Mouse (Mus musculus) testis, adult 2 months (tissue): ENCODE measurements at regions not wholly inside any gene's neighbourhood (a gene's known extent, or its start where the extent isn't known, plus 50 kb on each side); places are given as distances from the start of the nearest gene placed in this dataset.

Experiments
- H3K27ac ChIP-seq: fragments of 200-500 bp; 2 replicates; pipeline ENCODE4 v1.5.1; 2012; ENCODE audit warnings: low read depth, low read length; ENCODE audit not compliant: control insufficient read depth, insufficient read depth
- H3K27me3 ChIP-seq: fragments of 200-500 bp; 2 replicates; pipeline ENCODE4 v1.6.1; 2012; ENCODE audit warnings: mild to moderate bottlenecking, low read length, moderate library complexity; ENCODE audit not compliant: control insufficient read depth, insufficient read depth
- H3K36me3 ChIP-seq: fragments of 200-500 bp; 2 replicates; pipeline ENCODE4 v1.6.1; 2012; ENCODE audit warnings: mild to moderate bottlenecking, low read length; ENCODE audit not compliant: control insufficient read depth, insufficient read depth
- H3K4me1 ChIP-seq: fragments of 200-500 bp; 2 replicates; pipeline ENCODE4 v1.6.1; 2012; ENCODE audit warnings: low read length; ENCODE audit not compliant: control insufficient read depth, insufficient read depth
- H3K4me3 ChIP-seq: fragments of 200-500 bp; 2 replicates; pipeline ENCODE4 v1.5.1; 2012; ENCODE audit warnings: low read depth, mild to moderate bottlenecking, low read length, moderate library complexity, mixed read lengths; ENCODE audit not compliant: control insufficient read depth
- CTCF ChIP-seq: fragments of 200-500 bp; IDR thresholded peaks from 2 replicates; pipeline ENCODE4 v1.5.1; 2012; ENCODE audit warnings: low read depth, mild to moderate bottlenecking, inconsistent platforms, low read length, moderate library complexity; ENCODE audit not compliant: control insufficient read depth, insufficient read depth, insufficient replicate concordance
- POLR2A ChIP-seq: fragments of 200-500 bp; IDR thresholded peaks from 2 replicates; pipeline ENCODE4 v1.6.1; 2012; ENCODE audit warnings: low read depth, mild to moderate bottlenecking, inconsistent platforms, low read length, moderate library complexity; ENCODE audit not compliant: control insufficient read depth

DNA sequence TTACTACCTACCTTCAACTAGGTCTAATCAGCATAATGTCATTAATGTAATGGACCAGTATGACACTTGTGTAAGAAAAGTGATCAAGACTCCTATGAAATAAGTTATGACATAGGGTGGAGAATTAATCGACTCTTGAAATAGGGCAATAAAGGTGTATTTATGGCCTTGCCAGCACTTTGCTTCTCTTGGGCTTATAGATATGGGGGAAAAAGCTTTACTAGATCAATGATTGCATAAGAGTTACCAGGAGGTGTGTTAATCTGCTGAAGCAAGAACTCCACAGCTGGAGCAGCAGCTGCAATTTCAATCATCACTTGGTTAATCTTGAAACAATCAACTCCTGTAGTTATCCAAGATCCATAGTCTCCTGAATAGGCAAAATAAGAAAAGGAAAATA lies 143.1 kb upstream of the Tle4 start:
- Histone ChIP-seq H3K27me3 (no peaks in the 10 kb centered on the region), H3K4me3 (no peak overlapping the region), H3K36me3 (no peaks in the 10 kb centered on the region), H3K4me1 (no peaks in the 10 kb centered on the region), H3K27ac (no peak overlapping the region)
- TF ChIP-seq POLR2A (no peak), CTCF (no peak)

DNA sequence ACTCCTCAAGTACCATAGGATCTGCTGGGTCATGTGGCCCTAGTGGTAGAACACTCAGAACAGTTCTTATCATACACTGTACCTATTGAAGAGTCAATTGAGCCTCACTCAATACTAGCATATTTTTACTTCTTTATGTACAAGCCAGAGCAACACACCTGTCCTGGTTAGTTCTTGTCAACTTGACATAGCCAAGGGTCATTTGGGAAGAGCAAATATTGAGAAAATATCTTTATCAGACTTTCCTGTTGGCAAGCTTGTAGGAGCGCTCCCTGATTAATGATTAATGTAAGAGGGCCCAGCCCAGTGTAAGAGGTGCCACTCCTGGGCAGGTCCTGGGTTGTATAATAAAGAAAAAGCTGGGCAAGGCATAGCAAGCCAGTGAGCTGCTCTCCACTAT lies 142.3 kb upstream of the Tle4 start:
- Histone ChIP-seq H3K36me3 (no peaks in the 10 kb centered on the region), H3K27ac (no peak overlapping the region), H3K27me3 (no peaks in the 10 kb centered on the region), H3K4me1 (no peaks in the 10 kb centered on the region), H3K4me3 (no peak overlapping the region)
- TF ChIP-seq POLR2A (no peak), CTCF (no peak)

DNA sequence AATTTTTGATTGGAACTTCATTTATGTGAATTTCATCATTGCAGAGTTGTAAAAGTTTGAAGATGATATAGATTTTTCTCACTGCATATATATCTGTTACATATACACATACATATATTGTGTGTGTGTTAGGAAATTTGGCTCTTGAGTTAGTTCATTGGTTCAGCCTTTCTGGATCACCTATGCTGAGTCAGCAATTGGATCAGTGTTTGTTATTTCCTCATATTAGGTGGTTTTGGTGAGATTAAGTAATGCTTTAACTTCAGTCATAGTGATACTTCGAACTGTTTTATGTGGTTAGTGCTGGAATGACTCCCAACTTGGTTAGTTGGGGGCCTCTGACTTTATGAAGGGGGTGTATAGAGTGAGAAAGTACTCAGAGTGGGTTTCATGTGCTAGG lies 138.7 kb upstream of the Tle4 start:
- Histone ChIP-seq H3K4me3 (no peak overlapping the region), H3K4me1 (no peaks in the 10 kb centered on the region), H3K36me3 (no peaks in the 10 kb centered on the region), H3K27me3 (no peaks in the 10 kb centered on the region), H3K27ac (no peak overlapping the region)
- TF ChIP-seq CTCF: no peak
- TF ChIP-seq POLR2A: no peak

DNA sequence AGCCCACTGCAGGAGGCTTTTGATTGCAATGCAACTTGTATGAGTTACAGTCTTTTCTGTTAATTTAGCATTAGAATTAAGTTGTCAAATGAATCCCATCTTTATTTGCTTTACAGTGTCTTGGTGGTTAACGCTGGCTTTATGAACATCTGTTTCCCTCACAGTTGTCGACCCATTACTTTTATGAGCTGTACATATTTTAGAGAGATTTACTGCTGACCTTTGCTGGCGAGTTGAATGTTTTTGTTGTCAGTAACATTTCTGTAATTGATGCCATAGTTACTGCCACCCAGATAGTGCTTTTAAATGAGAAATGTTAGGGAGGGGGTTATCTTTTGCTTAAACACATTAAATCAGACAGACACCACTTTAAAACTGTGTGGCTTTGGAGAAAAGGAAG lies 127.5 kb upstream of the Tle4 start:
- no peak for TF ChIP-seq POLR2A
- no peak for TF ChIP-seq CTCF
- H3K4me3 ChIP-seq: no peak overlapping the region
- H3K27ac ChIP-seq: no peak overlapping the region

DNA sequence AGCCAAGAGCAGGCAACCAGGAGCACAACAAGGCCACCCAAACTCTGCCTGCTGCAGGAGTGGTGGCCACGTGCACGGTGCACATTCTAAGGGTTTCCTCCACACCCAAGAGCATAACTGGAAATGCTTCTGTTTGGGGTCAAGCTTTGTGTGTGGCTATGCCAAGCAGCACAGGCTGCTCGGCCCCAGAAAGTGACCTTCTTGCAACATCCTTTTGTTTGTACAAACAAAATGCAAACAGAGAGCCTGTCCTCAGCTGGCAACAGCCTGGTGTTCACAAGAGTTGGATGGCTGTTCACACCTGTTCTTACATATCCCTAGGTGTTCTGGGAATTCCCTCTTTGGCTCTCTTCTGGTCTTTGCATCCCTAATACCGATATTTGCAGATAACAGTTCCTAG lies 126.8 kb upstream of the Tle4 start:
- Histone ChIP-seq H3K27ac (no peak overlapping the region), H3K27me3 (no peaks in the 10 kb centered on the region), H3K4me3 (no peak overlapping the region), H3K4me1 (no peaks in the 10 kb centered on the region), H3K36me3 (no peaks in the 10 kb centered on the region)
- no peak for TF ChIP-seq CTCF
- TF ChIP-seq POLR2A: no peak

More for the DNA sequence above, 127.5 kb upstream of the Tle4 start:
- H3K36me3 ChIP-seq: no peaks in the 10 kb centered on the region
- no peaks in the 10 kb centered on the region for H3K27me3 ChIP-seq
- H3K4me1 ChIP-seq: no peaks in the 10 kb centered on the region

DNA sequence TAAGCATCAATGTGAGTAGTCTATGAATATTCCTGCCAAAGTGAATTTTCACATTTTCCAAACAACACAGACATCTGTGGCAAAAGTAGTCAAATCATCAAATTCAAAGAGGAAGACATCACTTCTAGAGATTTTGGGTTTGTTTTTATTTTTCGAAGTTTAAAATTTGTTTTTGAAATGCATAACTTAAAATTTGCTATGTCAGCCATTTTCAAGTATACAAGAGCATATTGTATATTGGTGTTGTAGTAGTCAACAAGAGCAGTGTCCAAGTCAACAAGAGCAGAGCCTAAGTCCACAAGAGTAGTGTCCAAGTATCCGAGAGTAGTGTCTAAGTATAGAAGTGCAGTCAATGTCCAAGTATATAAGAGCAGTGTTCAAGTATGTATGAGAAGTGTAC lies 107.9 kb upstream of the Tle4 start:
- Histone ChIP-seq H3K36me3 (no peaks in the 10 kb centered on the region), H3K27me3 (no peaks in the 10 kb centered on the region), H3K4me1 (no peaks in the 10 kb centered on the region), H3K27ac (no peak overlapping the region), H3K4me3 (no peak overlapping the region)
- no peak for TF ChIP-seq POLR2A
- no peak for TF ChIP-seq CTCF

GRCm38 (mm10) chr19:14701116-14701515 lies 103.3 kb upstream of the Tle4 start:
- TF ChIP-seq POLR2A (no peak), CTCF (no peak)
- Histone ChIP-seq H3K27ac (no peak overlapping the region), H3K4me3 (no peak overlapping the region), H3K36me3 (no peaks in the 10 kb centered on the region), H3K4me1 (no peaks in the 10 kb centered on the region), H3K27me3 (no peaks in the 10 kb centered on the region)

DNA sequence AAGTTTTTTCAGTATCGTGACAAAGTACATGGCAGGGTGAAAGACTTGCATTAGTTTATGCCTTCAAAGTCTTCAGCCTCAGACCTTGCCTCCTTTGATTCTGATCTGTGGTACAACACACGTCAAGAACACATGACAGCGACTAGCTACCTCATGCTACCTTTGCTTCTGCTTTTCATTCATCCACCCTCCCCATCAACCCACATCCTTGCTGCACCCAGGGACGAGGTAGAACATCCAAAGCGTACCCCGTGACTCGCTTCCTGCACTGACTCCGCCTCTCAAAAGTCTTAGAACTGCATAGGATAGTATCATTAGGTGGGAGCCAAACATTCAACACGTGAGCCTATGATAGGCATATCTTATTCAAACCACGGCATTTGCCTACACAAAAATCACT lies 97.5 kb upstream of the Tle4 start:
- Histone ChIP-seq H3K4me3 (no peak overlapping the region), H3K27me3 (no peaks in the 10 kb centered on the region), H3K36me3 (no peaks in the 10 kb centered on the region), H3K4me1 (no peaks in the 10 kb centered on the region), H3K27ac (no peak overlapping the region)
- TF ChIP-seq CTCF (no peak), POLR2A (no peak)
